Mouse (Mus musculus): ENCODE results near the gene 2410004B18Rik.
"Not testable (repeated sequence)": the region's sequence is repeated elsewhere in the genome, so short reads cannot be mapped to it uniquely, and the experiment has no call there.

Gene 2410004B18Rik

GRCm38 (mm10) chr3:145937505-145938404 is at the start of gene 2410004B18Rik:
TSS of gene 2410004B18Rik (plus strand) at chr3:145938014.
- DNase-seq, result peak; percentile 94

DNA sequence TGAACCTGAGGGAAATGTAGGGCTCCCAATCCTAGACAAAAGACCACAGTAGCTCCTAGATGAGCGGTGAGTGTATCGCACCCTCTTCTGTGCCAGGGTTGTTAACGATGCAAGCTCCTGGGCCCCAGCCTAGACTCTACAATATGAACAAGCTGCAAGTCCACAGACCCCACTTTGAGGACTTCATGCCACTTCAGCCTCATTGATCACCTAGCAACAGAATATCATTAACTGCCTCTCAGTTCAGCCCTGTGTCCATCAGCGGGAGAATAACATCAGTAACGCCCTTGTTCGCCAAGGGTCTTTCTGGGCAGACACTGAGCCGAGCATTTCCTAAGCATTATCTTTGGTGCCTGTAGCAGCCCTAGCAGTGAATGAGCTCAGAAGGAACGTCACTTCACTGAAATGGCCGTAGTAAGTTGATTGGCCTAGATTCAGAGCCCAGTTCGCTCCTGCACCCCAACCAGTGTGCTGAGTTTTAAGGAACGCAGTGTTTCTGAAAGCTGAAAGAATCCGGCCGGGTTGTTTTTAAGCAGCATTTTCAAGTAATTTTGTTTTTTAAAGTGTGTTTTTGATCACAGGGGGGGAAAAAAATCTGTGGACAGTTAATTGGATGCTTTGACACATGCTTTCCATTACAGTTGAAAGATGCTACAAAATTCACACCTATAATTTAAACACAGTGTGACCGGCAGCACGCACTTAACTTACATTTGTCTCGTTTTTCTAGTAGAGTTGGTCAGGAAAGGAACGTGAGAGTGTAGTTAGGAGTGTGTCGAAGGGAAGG is 47.3 kb upstream of the 2410004B18Rik start:
- no peak for DNase-seq

DNA sequence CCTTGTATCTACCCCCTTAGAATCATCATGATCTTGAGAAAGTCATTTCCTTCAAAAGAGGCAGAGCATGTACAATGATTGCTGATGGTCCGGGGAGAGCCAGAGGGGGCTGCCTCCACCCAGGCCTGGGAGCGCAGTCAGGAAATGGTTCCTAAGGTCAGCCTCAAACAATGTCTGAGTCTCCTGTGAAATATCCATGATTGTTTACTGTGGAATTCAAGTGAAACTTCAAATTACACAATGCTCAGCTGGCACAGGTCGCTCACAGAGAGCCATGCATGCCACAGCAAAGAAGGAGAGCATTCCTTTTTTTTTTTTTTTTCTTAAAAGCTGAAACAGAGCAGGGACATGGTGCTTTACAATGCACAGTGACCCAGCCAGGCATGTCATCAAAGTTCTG is 45.4 kb upstream of the 2410004B18Rik start:
- DNase-seq, result no peak

- no peak for DNase-seq
Observed at GRCm38 (mm10) chr3:145894131-145894530, 43.7 kb upstream of the 2410004B18Rik start.

DNA sequence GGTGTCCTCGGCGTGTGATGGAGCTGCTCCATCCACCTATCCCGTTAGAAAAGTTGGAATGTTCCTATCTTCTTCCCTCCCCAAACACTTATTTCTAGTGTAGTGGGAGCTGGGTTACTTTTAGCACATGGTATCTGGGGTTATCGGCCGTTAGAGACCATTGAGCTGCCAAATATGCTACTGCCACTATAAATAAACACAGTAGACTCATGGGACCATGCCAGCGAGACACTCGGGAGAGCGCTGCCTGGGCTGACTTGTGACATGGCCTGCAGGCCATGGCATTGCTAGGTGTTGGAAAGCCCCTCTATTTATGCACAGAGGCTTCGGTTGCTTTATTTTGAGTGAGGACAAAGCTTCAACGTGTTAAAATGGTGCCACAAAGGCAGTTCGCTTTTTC is 40.1 kb upstream of the 2410004B18Rik start:
- DNase-seq, result no peak

GRCm38 (mm10) chr3:145899832-145900231 is 38.0 kb upstream of the 2410004B18Rik start:
- DNase-seq, result no peak

DNA sequence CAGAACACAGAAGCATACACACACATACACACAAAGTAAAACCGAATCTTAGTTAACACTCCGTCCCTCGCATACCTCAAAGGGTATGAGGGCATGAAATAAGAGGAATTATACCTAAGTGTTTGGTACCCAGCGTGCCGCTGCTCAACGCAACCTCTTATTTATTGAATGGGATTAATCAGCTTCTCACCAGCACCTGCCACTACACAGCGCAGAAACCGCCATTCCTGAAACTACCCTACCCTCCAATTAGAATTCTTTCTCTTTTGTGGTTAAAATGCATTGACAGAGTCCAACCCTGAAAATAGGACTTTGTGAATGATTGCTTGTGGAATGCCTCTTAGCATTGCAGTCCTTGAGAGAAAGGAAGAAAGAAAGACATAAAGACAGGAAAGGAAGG is 34.3 kb upstream of the 2410004B18Rik start:
- no peak for DNase-seq

GRCm38 (mm10) chr3:145904850-145905776 is 32.7 kb upstream of the 2410004B18Rik start:
- peak; percentile 84 for DNase-seq

- DNase-seq, result no peak
Observed at GRCm38 (mm10) chr3:145906582-145906981, 31.2 kb upstream of the 2410004B18Rik start.

- DNase-seq, result no peak
Observed at GRCm38 (mm10) chr3:145912512-145912911, 25.3 kb upstream of the 2410004B18Rik start.

GRCm38 (mm10) chr3:145913263-145913662 is 24.6 kb upstream of the 2410004B18Rik start:
- no peak for DNase-seq

- DNase-seq, result not testable (repeated sequence)
Observed at GRCm38 (mm10) chr3:145913942-145914341, 23.9 kb upstream of the 2410004B18Rik start.

- DNase-seq, result no peak
Observed at GRCm38 (mm10) chr3:145916374-145916773, 21.4 kb upstream of the 2410004B18Rik start.

DNA sequence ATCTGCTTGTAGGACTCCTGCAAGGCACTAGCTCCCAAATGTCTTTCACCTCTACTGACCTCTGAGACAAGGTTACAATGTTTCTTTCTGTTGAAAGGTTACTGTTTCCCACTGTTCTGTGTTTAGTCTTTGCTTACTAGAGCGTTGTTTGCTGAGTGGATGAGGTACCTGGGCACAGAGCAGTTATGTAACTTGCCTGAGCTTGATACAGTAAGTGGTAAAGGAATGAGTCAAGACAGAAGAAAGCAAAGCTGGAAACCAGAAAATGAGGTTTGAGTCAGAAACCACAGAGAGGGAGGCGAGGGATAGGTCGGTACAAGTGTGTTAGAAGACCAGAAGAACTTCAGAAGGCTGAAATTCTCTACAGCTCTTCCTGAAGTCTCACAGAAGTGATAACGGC is 21.0 kb upstream of the 2410004B18Rik start:
- no peak for DNase-seq

- DNase-seq, result no peak
Observed at GRCm38 (mm10) chr3:145922019-145922854, 15.6 kb upstream of the 2410004B18Rik start, which contains the start of gene Bcl10. TSS of gene Bcl10 (plus strand) at chr3:145922804.

DNA sequence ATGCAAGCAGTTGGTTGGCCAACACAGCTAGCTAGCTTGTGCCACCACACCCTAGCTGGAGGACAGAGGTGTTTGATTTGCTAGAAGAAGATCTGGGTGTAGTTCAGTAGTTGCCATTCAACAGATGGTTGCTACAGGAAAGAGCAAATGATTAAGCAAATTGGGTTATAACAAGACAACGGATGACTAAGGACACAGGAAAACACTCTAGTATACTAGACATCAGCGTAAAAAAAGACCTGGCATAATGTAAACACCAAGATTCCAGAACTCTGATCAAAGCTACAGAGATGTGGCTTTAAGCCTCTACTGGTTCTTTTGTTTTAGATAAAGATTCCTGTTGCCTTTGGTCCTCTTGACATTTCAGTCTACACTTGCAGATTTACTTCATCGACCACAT is 14.8 kb upstream of the 2410004B18Rik start:
- no peak for DNase-seq

DNA sequence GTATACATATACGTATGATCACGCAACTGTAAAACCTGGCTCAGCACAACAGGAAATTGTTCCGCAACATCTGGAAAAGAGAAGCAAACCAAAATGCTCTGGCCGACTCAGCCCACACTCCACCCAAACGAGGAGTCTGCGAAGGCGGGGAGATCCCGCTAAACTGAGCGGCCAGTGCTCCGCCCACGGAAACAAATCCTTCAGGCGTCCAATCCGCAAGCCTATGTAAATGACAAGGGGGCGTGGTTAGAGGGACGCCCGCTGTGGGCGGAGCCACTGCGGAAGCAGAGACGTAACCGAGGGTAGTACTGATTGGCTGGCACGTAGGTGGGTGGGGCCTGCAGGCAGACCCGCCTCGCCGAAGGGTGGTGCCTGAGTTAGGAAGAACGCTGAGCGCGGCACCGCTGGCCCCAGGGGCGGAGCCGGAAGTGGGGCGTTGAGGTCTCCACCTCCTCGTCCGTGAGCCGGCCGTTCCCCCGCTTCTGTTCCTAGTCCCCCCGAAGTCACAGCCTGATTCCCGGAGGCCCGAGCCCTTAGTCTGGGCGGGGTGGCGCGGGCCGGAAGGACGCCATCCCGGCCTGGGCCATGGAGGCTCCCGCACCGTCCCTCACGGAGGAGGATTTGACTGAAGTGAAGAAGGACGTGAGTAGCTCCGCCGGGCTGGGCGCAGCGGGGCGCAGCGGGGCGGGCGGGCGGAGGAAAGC is 13.8 kb upstream of the 2410004B18Rik start:
- peak; percentile 100 for DNase-seq

DNA sequence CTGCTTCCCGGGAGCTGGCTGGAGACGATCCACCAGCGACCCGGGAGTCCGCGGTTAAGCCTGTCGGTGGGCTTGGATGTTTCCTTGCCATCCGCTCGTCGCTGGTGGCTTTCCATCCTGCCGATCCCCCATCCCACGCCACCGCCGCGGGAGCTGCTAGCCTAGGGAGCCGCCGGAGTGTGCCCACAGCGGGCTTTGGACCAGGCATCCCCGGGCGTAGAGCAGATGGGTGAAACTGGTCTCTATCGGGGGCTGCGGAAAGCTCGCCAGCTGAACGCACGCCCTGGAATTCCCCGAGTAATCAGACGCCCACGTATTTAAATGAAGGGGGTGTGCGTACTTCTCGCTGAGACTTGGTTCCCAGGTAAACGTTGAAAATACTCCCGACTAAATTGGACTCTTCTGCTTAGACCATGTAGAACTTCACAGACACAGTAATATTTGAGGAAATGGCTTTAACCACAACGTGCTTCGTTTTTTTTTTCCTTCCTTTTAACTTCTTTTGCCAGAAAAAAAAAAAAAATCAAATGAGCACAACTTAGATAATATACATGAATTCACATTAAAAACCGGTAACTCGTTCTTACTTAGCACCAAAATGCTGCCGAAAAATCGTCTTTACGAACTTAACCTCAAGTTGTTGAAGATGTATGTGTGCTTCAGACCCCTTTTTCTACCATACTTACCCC is 13.0 kb upstream of the 2410004B18Rik start:
- DNase-seq, result no peak

- no peak for DNase-seq
Observed at GRCm38 (mm10) chr3:145925506-145925905, 12.3 kb upstream of the 2410004B18Rik start.
